Mouse (Mus musculus) layer of hippocampus, adult 9-11 months (tissue): ENCODE data around the gene 1700014D04Rik.
"Not testable (repeated sequence)": the region's sequence is repeated elsewhere in the genome, so short reads cannot be mapped to it uniquely, and the experiment has no call there.

Source experiments
- DNase-seq: peaks from one replicate; pipeline ENCODE4 v3.0.0; 2022

1700014D04Rik gene

DNA sequence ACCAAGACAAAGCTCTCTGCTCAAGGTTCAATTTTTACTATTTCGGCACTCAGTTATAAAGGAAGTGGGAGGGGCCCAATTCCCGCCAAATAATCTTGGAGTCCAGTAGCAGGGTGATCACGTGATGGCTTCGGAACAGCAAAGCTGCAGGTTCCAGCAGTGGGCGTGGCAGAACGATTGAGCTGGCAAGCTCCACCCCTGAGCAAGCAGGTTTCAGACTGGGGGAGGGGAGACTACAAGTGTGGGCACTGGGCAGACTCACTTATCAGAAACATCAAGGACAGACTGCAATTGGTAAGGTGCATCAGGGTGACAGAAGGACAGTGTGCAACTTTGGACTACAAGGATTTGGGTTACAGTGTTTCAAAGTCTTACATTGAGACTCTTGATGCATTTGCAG, 12.2 kb downstream of the 1700014D04Rik start:
- DNase-seq, result not testable (repeated sequence)

DNA sequence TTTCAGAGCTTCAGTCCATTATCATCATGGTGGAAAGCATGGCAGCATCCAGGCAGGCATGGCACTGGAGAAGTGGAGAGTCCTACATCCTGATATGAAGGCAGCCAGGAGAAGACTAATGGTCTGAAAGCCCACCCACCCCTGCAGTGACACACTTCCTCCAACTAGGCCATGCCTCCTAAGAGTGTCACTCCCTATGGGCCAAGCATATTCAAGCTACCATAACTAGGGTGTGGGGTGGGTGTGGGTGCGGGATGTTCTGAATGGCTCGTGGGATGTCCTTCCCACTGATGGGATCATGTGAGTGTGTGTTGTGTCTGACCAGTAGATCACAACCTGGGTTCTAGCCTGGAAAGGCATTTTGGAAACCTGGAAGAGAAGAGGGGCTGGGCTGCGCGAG, 12.6 kb downstream of the 1700014D04Rik start:
- DNase-seq, result no peak

GRCm38 (mm10) chr13:59731652-59732051, 14.9 kb downstream of the 1700014D04Rik start, which contains the start of gene Spata31d1d:
Gene Spata31d1d, minus strand, starts transcription at chr13:59731752.
- no peak for DNase-seq

DNA sequence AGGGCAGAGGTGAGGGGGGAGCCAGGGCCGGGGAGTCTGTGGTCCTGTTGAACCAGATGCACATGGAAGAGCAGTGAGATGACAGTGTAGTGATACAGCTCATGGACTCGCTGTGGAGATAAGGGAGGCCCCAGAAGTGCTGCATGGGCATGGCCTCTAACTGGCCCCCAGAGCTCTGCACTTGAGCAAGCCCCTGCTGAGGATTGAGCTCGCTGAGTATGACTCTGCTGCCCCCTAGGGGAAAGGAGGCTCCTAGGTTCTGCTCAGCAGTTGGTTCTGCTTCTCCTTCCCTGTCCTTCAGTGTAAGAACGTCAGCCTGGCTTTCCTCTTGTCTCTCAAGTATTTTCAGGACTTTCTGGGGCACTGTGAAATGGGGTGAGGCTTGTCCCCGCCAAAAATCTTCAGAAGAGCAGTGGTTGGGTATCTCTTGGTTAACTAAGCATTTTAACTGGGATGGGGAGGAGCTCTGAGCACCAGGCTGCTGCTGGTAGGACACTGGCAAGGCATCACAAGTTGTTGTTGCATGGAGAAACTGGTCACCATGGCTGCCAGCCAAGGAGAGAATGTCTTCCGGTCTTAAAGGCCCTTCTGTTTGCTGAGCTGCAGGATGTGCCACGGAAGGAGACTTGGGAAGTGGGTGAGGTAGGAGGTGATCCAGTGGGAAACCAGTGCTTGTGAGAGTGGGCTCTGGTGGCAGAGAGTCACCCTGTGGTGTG, 18.0 kb downstream of the 1700014D04Rik start:
- peak; percentile 87 for DNase-seq

DNA sequence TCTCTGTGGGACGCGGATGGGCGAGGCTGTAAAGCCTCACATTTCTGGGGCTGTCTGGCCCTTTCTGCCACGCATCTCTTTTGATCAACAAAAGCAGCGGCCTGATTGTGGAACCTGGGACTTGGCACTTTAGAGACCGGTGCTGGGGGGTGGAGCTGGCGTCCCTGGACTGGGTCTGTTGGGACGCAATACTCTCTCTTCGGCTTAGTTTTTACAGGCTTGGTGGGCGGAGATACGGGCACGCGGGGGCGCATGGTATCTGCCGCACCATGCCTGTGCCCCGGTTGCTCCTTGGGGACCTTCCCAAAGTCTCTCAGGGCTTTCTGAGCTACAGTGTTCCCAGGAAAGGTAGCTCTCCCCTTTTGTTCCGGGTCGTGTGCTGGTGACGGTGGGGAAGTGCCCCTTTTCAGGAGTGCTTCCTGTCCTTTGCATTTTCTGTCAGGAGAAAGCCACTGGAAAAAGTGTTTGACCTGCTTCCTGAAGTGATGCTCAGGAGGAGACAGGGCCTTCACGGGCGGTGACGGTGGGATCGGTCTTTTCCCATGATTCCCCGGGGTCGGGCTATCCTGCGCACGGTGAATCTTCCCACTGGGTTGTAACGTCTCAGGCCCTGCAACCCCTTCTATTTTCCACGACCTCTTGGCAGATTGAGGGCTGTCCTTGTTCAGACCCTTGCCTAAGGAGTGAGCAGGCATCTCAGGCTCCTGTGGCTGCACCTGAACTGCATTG, 20.2 kb downstream of the 1700014D04Rik start:
- DNase-seq, result no peak

- not testable (repeated sequence) for DNase-seq
These were observed 24.5 kb downstream of the 1700014D04Rik start for GRCm38 (mm10) chr13:59722089-59722488.

DNA sequence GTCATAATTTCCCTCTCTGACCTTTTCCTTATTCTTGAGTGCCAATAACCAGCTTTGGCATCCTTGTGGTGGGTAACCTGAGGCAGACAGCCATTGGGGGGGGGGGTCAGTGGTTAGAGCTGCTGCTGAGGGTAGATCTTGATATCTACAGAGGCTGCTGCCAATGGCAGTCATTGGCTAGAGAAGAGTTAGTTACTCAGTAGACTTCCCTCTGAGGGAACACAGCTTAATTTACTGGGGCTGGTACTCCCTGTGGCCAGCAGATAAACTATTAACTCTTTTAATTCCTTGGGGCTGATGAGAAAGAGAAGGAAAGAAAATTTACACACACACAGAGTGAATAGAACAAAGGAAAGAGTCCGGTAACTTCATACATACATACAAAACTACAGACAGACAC, 27.1 kb downstream of the 1700014D04Rik start:
- DNase-seq, result no peak

GRCm38 (mm10) chr13:59718857-59719440, 27.6 kb downstream of the 1700014D04Rik start:
- not testable (repeated sequence) for DNase-seq

DNA sequence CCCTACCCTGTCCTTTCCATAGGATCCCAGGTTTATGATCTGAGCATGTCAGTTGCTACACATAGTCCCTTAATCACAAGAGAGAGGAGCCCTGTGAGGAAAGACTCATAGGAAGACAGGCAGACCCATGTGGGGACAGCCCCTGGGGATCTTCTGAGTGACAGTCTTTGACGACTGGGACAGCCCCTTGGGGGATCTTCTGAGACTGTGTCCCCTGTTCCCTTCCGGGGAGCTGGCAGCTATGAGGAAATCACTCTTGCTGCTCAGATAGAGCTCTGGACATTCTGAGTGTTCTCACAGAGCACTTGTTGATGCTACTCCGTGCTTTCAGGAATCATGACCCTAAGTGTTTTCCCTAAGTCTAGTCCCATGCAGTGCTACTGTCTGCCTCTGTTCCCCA, 32.8 kb downstream of the 1700014D04Rik start:
- no peak for DNase-seq

DNA sequence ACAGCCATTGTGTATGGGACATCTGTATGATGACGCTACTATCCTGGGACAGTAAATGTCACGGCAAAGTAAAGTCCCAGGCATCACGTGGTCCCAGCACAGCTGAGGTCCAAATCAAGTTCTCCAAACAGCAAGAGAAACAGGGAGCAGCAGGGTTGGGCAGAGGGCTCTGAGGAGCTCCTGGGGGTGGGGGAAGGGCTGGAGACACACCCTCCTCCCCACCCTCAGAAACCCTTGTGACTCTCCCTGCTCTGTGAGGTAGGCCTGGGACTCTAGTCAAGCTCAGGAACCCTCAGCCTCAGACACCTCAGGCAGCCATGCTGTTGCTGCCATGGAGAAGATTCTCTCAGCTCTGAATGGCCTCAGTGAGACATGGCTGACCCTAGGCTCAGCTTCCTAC, 34.6 kb downstream of the 1700014D04Rik start, which contains the start of gene Spata31d1b:
Gene Spata31d1b (plus strand): TSS at position 301 of the 400 bp plus-strand sequence.
- DNase-seq, result not testable (repeated sequence)

- no peak for DNase-seq
These were observed 36.3 kb downstream of the 1700014D04Rik start, which contains the start of gene Spata31d1a for GRCm38 (mm10) chr13:59710230-59710629. Gene Spata31d1a, minus strand, starts transcription at chr13:59710330.

- peak; percentile 22 for DNase-seq
These were observed 42.0 kb downstream of the 1700014D04Rik start for GRCm38 (mm10) chr13:59704562-59704961.

DNA sequence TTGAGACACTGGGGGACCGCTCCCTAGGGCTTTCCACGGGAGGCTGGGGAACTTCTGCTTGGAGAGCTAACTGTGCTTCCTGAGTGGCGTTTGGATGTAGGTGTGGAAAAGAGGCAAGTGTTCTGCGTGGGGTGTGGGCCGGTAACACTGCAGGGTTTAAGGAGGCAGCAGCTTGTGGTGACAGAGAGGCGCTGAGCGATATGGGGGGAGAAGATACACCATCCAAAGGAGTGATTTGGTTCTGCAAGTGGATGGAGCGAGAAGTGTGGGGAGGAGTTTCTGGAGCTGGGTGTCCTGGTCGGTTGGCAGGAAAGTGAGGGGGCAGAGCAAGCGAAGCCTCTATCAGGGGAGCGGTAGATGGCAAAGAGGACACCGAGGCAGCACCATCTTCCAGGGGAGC, 43.0 kb downstream of the 1700014D04Rik start:
- DNase-seq, result no peak

DNA sequence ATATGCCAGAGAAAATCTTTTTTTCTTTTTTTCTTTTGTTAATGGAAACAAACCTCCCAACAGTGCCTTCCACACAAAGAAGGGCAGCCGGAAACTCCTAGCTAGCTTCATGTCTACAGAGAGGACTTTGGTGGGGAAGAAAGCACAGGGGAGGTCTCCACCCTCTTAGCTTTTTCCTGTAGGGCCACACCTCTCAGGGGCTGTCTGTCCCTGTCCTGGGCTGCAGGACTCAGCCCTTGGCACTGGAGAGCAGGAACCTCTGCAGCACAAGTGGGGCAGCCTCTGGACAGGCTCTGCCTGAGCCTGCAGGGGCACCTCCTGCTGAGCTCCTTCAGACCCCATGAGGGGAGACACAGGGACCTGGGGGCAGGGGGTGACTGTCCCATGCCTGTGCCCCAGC, 46.4 kb downstream of the 1700014D04Rik start:
- not testable (repeated sequence) for DNase-seq

- no peak for DNase-seq
These were observed 47.4 kb downstream of the 1700014D04Rik start for GRCm38 (mm10) chr13:59699131-59699530.

- DNase-seq, result no peak
These were observed 50.8 kb downstream of the 1700014D04Rik start for GRCm38 (mm10) chr13:59695781-59696180.

DNA sequence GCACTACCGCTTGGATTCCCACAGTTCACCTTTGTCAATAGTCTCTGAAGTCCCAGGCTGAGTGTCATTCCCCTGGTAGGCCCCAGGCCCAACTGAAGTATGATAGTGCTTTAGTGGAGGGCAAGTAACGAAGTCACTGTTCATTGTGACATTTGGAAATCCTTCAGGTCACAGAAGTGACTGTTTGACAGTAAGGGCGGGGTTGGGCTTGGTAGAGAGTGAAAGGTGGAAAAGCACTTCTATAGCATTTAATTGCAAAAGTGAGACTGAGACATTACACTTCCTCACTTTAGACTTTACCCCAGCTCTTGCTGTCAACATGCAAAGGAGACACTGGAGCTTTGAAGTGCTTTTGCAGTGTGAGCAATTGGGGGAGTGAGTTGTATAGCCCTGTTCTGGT, 52.5 kb downstream of the 1700014D04Rik start, which contains the start of gene 4921517D22Rik:
Gene 4921517D22Rik (minus strand): TSS at position 101 of the 400 bp plus-strand sequence.
- DNase-seq, result no peak

GRCm38 (mm10) chr13:59691478-59691877, 55.1 kb downstream of the 1700014D04Rik start:
- no peak for DNase-seq
